Mouse (Mus musculus): ENCODE measurements around the gene Akap13.
"Not testable (repeated sequence)": the region's sequence is repeated elsewhere in the genome, so short reads cannot be mapped to it uniquely, and the experiment has no call there.

Akap13 gene

DNA sequence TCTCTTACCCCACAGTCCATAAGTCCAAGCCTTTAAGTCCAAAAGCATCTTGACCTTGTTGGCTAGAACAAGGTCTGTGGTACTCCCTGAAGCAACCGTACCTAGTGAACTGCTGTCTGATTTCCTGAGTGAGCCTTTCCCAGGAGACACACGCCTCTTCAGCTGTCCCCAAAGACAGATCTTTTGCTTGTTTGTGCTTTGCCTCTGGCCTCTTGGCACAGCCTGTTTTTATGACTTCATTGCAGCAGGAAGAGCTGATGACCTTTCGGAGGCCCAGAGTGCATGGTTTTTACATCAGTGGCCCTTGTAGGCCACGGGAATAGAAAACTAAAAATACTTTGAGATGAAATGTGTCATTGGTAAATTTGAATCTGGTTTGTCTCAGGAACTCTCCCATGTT, 260.6 kb downstream of the Akap13 start:
- DNase-seq (ENCODE audit: low spot score), result no peak

- DNase-seq (ENCODE audit: low spot score), result no peak
Observed at GRCm38 (mm10) chr7:75717349-75717748, 262.0 kb downstream of the Akap13 start.

DNA sequence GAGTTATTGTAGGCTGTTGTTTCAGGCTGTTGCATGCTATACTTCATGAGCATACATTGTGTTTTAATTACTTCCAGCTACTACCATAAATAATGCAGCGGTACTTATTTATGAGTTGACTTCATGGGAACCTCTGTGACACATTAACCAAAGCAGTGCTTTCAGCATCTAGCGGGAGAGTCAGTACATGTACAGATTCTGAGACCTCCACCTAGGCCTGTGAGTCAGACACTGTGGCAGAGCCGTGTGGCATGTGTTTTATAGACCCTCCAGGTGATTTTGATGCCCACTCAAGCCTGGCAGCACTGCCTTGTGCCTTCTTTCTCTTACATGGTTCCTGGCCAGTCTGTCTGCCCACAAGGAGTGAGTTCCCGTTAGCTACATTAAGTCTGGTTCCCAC, 266.0 kb downstream of the Akap13 start:
- no peak for DNase-seq (ENCODE audit: low spot score)

DNA sequence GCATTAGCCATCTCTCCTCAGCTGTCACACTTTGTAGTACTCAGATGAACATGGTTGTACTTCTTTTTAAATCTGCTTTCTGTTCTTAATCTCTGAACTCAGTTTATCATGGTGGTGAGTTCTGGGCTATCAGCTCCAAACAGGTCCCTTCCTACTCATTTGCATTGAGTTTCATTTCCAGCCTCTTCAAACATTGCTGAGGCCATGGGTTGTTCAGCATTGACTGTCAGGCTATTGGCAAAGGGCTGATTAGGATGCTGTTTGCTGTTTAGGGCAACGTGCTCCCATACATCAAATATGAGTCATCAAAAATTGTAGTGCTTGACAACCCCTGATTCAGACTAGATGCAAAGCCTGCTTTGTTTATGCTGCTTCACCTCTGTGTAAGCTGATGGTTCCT, 268.7 kb downstream of the Akap13 start:
- no peak for DNase-seq (ENCODE audit: low spot score)

DNA sequence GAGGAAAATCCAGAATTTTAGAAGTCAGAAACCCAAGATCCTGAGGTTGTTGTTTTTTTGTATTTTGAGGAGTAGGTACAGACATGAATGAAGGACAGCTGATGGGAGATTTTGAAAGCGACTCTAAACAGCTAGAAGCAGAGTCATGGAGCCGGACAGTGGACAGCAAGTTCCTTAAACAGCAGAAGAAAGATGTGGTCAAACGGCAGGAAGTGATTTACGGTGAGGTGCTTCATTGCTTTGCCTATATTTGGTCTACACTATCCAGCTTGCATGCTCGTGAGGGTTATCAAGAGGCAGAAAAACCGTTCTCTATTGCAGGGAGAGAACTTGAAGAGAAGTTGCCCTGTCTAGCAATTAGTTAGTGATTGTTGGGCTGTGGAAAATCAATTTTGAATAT, 270.6 kb downstream of the Akap13 start:
- DNase-seq (ENCODE audit: low spot score), result no peak

GRCm38 (mm10) chr7:75726867-75727266, 271.5 kb downstream of the Akap13 start:
- DNase-seq (ENCODE audit: low spot score), result no peak

DNA sequence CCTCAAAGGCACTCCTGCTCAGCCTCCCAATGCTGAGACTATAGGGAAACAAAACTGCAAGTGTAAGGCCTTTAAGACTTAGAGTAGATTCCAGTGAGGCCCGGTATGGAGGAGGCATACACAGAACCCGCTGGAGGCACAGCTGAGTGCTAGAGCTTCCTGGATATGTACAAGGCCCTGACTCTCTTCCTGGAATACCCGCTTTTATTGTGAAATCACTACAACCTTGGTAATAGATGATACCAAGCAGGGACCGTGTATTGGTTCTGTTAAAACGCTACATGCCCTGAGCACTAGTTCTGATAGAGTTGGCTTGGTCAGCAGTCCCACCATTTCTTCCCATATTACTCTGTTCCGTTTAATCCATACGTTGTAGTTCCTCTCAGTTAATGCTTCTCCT, 274.3 kb downstream of the Akap13 start:
- no peak for DNase-seq (ENCODE audit: low spot score)

- DNase-seq (ENCODE audit: low spot score), result no peak
Observed at GRCm38 (mm10) chr7:75730216-75730615, 274.9 kb downstream of the Akap13 start.

- DNase-seq (ENCODE audit: low spot score), result no peak
Observed at GRCm38 (mm10) chr7:75731951-75732350, 276.6 kb downstream of the Akap13 start.

DNA sequence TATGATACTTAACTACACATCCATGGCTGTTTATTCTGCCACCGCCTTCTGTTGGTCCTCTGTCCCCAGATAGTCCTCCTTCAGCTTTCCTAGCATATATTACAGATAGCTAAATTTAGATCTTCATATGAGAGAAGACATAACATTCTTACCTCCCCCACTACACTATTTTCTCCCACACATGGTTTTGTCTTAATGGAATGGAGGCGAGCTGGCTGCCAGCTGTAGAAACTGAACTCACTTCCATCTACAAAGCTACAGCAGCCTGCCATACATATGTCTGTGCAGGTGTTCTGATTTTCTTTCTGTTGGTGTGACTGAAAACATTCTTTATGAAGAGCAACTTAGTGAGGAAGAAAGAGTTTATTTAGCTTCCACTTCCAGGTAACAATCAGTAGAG, 277.8 kb downstream of the Akap13 start:
- no peak for DNase-seq (ENCODE audit: low spot score)

DNA sequence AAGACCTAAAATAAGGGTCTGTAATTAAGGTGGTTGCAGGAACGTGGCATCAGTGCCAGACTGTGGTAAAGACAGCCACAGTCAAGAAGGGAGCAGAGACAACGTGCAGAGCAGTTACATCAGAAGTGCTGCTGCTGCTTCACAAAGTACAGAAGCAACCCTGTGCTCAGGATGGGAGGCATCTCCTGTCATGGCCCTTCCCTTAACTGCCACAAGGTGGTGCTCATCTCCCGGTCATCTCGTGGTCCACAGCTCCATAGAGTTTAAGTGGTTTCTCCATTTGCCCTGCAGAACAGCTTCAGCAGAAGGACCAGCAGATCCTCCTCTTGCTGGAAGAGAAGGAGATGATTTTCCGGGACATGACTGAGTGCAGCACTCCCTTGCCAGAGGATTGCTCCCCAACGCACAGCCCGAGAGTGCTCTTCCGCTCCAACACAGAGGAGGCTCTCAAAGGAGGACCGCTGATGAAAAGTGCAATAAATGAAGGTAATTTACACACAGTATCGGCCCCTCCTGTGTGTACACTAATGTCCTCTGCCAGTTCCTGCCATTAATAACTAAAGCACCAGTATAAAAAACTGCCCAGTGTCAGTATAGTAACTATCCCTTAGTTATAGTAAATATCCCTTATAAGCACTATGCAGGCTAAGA, 283.9 kb downstream of the Akap13 start:
- DNase-seq (ENCODE audit: low spot score), result peak; percentile 39

DNA sequence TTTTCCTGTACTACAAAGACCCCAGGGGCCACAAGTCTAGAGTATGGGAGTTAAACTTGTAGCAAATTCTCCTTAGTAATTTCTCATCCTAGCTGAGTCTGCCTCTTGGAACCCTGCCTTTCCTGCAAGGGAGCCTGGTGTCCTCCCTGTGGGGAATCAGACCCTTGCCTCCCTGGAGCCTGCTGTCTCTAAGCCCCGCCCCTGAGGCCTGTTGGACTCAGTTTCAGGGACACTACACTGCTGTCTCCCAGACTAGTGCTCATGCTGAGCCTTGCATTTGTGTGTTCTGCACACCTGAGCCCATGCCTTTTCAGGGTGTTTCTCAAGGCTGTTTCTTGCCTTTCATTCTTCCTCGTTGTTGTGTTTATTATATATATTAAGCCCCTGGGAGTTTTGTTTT, 289.2 kb downstream of the Akap13 start:
- DNase-seq (ENCODE audit: low spot score), result no peak

DNA sequence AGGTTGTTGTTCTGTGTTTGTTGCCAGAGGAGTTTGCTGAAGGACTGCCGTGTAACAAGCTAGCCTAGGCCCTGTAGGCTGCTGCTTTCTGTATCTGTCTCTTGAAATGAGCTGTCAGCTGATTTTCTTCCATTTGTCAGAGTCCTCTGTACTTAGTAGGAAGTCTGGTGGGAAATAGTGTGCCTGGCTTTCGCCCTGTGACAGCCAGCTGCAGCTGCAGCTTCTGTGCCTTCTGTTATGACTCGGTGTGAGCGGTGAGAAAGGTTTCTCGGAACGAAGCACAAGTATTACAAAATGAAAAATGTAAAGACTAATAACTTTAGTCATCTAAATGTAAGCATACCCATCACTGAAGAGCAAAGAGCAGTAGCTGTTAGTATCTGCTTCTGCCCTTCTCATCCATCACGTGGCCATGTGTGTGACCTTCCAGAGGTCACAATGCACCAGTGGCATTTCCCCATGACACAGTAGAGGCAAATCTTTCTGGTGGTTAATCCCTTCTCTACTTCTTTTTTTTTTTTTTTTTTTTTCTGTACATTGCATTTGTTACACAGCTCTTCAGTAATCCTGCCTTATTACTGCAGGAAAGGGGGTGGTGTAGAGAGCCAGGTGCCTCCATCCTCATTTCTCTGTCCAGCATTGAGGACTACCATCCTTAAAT, 289.8 kb downstream of the Akap13 start:
- no peak for DNase-seq (ENCODE audit: low spot score)

DNA sequence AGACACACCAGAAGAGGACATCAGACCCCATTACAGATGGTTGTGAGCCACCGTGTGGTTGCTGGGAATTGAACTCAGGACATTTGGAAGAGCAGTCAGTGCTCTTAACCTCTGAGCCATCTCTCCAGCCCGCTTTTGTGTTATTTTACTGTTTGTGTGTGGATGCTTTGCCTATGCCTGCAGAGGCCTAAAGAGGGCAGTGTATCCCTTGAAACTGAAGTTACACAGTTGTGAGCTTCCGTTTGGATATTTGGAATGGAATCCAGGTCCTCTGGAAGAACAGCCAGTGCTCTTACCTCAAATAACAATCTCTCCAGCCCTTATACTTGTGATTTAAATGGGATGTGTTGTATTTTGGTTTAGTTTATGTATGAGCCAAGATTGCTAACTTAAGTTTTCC, 290.6 kb downstream of the Akap13 start:
- DNase-seq (ENCODE audit: low spot score), result not testable (repeated sequence)

GRCm38 (mm10) chr7:75750581-75750980, 295.2 kb downstream of the Akap13 start:
- no peak for DNase-seq (ENCODE audit: low spot score)

- DNase-seq (ENCODE audit: low spot score), result no peak
Observed at GRCm38 (mm10) chr7:75751161-75751803, 295.9 kb downstream of the Akap13 start.

- peak; percentile 36 for DNase-seq (ENCODE audit: low spot score)
Observed at GRCm38 (mm10) chr7:75752442-75753191, 297.3 kb downstream of the Akap13 start.

DNA sequence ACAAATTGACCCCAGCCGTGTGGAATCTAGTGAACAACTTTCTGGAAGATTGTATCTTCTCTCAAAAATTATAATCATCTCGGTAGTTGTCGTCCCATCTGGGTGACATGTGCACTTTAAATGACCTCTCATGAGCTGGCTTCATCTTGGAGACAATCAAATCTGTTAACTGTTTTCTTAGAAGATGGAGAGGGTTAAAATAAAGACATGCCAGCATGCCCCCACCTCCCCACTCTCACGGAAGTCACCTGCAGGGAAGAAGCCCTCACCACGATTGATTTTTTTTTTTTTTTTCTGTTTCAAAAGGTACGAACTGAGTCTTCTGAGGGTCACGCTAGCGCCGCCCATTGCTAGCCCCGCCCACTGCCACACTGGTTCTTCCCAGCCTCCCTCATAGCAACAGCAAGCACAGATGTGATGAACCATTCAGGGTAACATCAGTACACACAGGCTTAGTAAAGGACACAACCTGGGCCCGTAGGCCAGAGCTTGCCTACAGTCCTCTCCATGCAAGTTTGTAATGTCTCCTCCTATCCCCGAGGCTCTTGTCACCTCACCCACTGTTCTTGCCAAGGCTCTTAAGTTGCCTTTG, 298.0 kb downstream of the Akap13 start:
- DNase-seq (ENCODE audit: low spot score), result no peak

DNA sequence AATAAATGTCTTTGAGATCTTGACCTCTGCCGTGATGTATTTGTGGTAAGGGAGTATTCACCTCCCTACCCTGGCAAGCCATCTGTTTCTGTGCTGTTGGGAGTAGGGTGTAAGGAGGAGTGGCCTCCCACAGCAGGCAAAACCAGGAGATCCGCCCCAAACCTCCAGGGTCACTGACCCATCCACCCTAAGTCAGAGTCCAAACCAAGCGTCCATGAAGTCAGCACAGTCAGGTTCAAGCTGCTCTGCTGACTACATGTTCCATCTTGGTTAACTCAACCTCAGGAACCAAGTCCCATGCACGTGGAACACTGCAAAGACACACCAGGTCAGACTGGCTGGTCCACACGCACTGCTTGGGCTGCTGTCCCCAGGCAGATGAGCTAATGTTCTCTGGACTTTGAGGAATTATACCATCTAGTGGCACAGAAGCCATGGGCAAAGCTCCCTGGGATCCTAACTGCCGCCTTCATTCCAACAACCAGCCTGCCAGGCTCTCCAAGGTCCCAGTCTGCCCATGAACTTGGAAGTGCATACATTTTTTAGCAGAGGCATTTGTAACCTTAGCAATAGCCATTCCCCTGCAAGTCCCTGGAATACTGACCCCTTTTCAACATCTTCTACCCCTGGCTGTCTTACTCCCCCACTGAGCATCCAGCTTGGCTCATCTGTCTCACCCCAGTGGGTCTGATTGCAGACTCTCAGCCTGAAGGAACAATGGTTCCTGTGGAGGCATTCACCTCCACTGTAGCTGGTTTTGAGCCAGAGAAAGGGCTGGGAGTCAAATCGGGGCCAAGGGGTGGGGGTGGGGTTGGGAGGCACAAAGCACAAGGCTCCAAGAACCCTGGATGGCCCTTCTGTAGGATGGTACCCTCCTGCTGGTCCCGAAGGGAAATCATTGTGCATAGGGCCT, 299.5 kb downstream of the Akap13 start:
- no peak for DNase-seq (ENCODE audit: low spot score)

DNA sequence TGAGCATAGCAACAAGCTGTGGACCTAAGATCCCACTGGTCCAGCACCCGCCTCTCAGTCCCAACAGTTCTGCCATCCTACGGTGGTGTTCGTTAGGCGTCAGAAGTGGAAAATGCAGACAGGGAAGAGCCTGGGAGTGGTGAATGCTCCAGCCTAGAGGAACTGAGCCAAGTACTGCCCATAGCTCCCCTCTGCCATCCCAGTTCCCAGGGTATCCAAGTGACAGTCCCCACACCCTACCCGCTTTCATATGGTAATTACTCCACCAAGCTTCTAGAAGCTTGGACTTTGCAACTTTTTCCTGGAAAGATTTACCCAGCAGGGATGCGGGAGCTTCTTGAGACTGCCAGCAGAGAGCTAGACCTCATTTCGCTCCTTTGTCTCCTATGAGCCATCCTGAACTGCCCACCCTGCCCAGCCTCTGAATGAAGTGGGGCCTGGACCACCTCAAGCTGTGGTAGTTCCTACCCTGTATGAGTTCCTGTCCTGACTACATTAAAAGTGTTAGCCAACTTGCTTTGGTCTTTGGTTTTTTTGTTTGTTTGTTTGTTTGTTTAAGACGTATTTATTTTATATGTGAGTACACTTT, 300.6 kb downstream of the Akap13 start:
- DNase-seq (ENCODE audit: low spot score), result no peak

- peak; percentile 68 for DNase-seq (ENCODE audit: low spot score)
Observed at GRCm38 (mm10) chr7:75759992-75760514, 304.7 kb downstream of the Akap13 start.

All from testis, postnatal 14 days (tissue).